Mouse (Mus musculus): Measurements from ENCODE around the gene Ldlrap1. TPM values are rescaled to one million over a fixed set of nuclear protein-coding genes. Genes with fewer than 3 reads are reported as not detected.

Ldlrap1 gene
- total and polyA plus RNA-seq, 2 experiments from 2014 or later: 1.7 to 2.3 TPM

- H3K4me3 ChIP-seq (ENCODE audit: low read depth, low read length): no peak overlapping the region
- H3K9me3 ChIP-seq (ENCODE audit: low read length): no peaks in the 10 kb centered on the region
- no peak overlapping the region for H3K27ac ChIP-seq (ENCODE audit: low read depth, low read length)
- H3K9ac ChIP-seq: no peak overlapping the region
- no peak for TF ChIP-seq CTCF (IDR thresholded peaks at IDR 0.05; ENCODE audit: low read depth)
- H3K4me2 ChIP-seq (ENCODE audit: low read depth): no peak overlapping the region
- H3K27me3 ChIP-seq (ENCODE audit: insufficient read depth, low read length): no peaks in the 10 kb centered on the region
- no peaks in the 10 kb centered on the region for H3K36me3 ChIP-seq (ENCODE audit: insufficient read depth)
- ATAC-seq: no peak
- DNase-seq: no peak
- no peaks in the 10 kb centered on the region for H3K4me1 ChIP-seq (ENCODE audit: insufficient read depth)
- 96% methylated on average over 14 of the region's 14 CpGs for WGBS
Observed at GRCm38 (mm10) chr4:134758922-134759321, 8.9 kb downstream of the Ldlrap1 start.

- TF ChIP-seq CTCF (IDR thresholded peaks at IDR 0.05; ENCODE audit: low read depth): no peak
- H3K4me3 ChIP-seq (ENCODE audit: low read depth, low read length): no peak overlapping the region
- H3K36me3 ChIP-seq (ENCODE audit: insufficient read depth): no peaks in the 10 kb centered on the region
- H3K27ac ChIP-seq (ENCODE audit: low read depth, low read length): no peak overlapping the region
- WGBS: 81% methylated on average over 4 of the region's 4 CpGs
- no peaks in the 10 kb centered on the region for H3K9me3 ChIP-seq (ENCODE audit: low read length)
- DNase-seq (no peak), ATAC-seq (no peak)
- no peak overlapping the region for H3K9ac ChIP-seq
- no peaks in the 10 kb centered on the region for H3K4me1 ChIP-seq (ENCODE audit: insufficient read depth)
- no peak overlapping the region for H3K4me2 ChIP-seq (ENCODE audit: low read depth)
- H3K27me3 ChIP-seq (ENCODE audit: insufficient read depth, low read length): no peaks in the 10 kb centered on the region
Observed at GRCm38 (mm10) chr4:134758367-134758766, 9.5 kb downstream of the Ldlrap1 start.

- Histone ChIP-seq H3K36me3 (ENCODE audit: insufficient read depth) (no peaks in the 10 kb centered on the region), H3K4me2 (ENCODE audit: low read depth) (no peak overlapping the region), H3K9me3 (ENCODE audit: low read length) (no peaks in the 10 kb centered on the region), H3K4me1 (ENCODE audit: insufficient read depth) (no peaks in the 10 kb centered on the region), H3K4me3 (ENCODE audit: low read depth, low read length) (no peak overlapping the region), H3K27me3 (ENCODE audit: insufficient read depth, low read length) (no peaks in the 10 kb centered on the region), H3K9ac (no peak overlapping the region), H3K27ac (ENCODE audit: low read depth, low read length) (no peak overlapping the region)
- ATAC-seq (no peak), DNase-seq (no peak)
- 86% methylated on average over 7 of the region's 7 CpGs for WGBS
- no peak for TF ChIP-seq CTCF (IDR thresholded peaks at IDR 0.05; ENCODE audit: low read depth)
Observed at GRCm38 (mm10) chr4:134756953-134757352, 10.9 kb downstream of the Ldlrap1 start.

- H3K4me3 ChIP-seq (ENCODE audit: low read depth, low read length): no peak overlapping the region
- no peak overlapping the region for H3K27ac ChIP-seq (ENCODE audit: low read depth, low read length)
- TF ChIP-seq CTCF (IDR thresholded peaks at IDR 0.05; ENCODE audit: low read depth): no peak
- H3K9me3 ChIP-seq (ENCODE audit: low read length): no peaks in the 10 kb centered on the region
- H3K4me2 ChIP-seq (ENCODE audit: low read depth): no peak overlapping the region
- no peak for DNase-seq
- no peak for ATAC-seq
- H3K4me1 ChIP-seq (ENCODE audit: insufficient read depth): no peaks in the 10 kb centered on the region
- no peaks in the 10 kb centered on the region for H3K36me3 ChIP-seq (ENCODE audit: insufficient read depth)
- H3K27me3 ChIP-seq (ENCODE audit: insufficient read depth, low read length): no peaks in the 10 kb centered on the region
- 84% methylated on average over 13 of the region's 13 CpGs for WGBS
- no peak overlapping the region for H3K9ac ChIP-seq
Observed at GRCm38 (mm10) chr4:134754941-134755340, 12.9 kb downstream of the Ldlrap1 start.

- H3K9ac ChIP-seq: no peak overlapping the region
- no peak for DNase-seq
- H3K27me3 ChIP-seq (ENCODE audit: insufficient read depth, low read length): no peaks in the 10 kb centered on the region
- no peaks in the 10 kb centered on the region for H3K9me3 ChIP-seq (ENCODE audit: low read length)
- H3K4me1 ChIP-seq (ENCODE audit: insufficient read depth): no peaks in the 10 kb centered on the region
- 58% methylated on average over 10 of the region's 10 CpGs for WGBS
- H3K36me3 ChIP-seq (ENCODE audit: insufficient read depth): no peaks in the 10 kb centered on the region
- no peak for ATAC-seq
- H3K4me2 ChIP-seq (ENCODE audit: low read depth): no peak overlapping the region
- TF ChIP-seq CTCF (IDR thresholded peaks at IDR 0.05; ENCODE audit: low read depth): no peak
- no peak overlapping the region for H3K4me3 ChIP-seq (ENCODE audit: low read depth, low read length)
- no peak overlapping the region for H3K27ac ChIP-seq (ENCODE audit: low read depth, low read length)
Observed at GRCm38 (mm10) chr4:134754371-134754770, 13.5 kb downstream of the Ldlrap1 start.

- Histone ChIP-seq H3K4me1 (ENCODE audit: insufficient read depth) (no peaks in the 10 kb centered on the region), H3K4me3 (ENCODE audit: low read depth, low read length) (no peak overlapping the region), H3K27ac (ENCODE audit: low read depth, low read length) (no peak overlapping the region), H3K9ac (no peak overlapping the region), H3K4me2 (ENCODE audit: low read depth) (no peak overlapping the region), H3K36me3 (ENCODE audit: insufficient read depth) (no peaks in the 10 kb centered on the region), H3K27me3 (ENCODE audit: insufficient read depth, low read length) (no peaks in the 10 kb centered on the region), H3K9me3 (ENCODE audit: low read length) (no peaks in the 10 kb centered on the region)
- DNase-seq: no peak
- 33% methylated on average over 17 of the region's 17 CpGs for WGBS
- no peak for TF ChIP-seq CTCF (IDR thresholded peaks at IDR 0.05; ENCODE audit: low read depth)
- ATAC-seq: no peak
Observed at GRCm38 (mm10) chr4:134753516-134754261, 14.1 kb downstream of the Ldlrap1 start.

GRCm38 (mm10) chr4:134752911-134753426, 14.9 kb downstream of the Ldlrap1 start:
- Histone ChIP-seq H3K27ac (ENCODE audit: low read depth, low read length) (no peak overlapping the region), H3K4me2 (ENCODE audit: low read depth) (no peak overlapping the region), H3K4me1 (ENCODE audit: insufficient read depth) (no peaks in the 10 kb centered on the region), H3K9me3 (ENCODE audit: low read length) (no peaks in the 10 kb centered on the region), H3K36me3 (ENCODE audit: insufficient read depth) (no peaks in the 10 kb centered on the region), H3K9ac (no peak overlapping the region), H3K4me3 (ENCODE audit: low read depth, low read length) (no peak overlapping the region), H3K27me3 (ENCODE audit: insufficient read depth, low read length) (no peaks in the 10 kb centered on the region)
- no peak for TF ChIP-seq CTCF (IDR thresholded peaks at IDR 0.05; ENCODE audit: low read depth)
- 53% methylated on average over 11 of the region's 11 CpGs for WGBS
- ATAC-seq (no peak), DNase-seq (no peak)
